In genomic region chr16:87341043-87341572, GRCm38 (mm10) we compare ENCODE assay signal across 23 mouse cellular contexts.
"Had no signal": no experiment of that assay in that cellular context is flagged by ENCODE, and none has a peak within 500 bp of the region (broad histone marks: within the 10 kb centered on the region; RNA-seq: fewer than 3 reads in every experiment).

No protein-coding gene starts in this region.

- H3K36me3 ChIP-seq: midbrain, embryonic 12.5 days; midbrain, embryonic 15.5 days; neural tube, embryonic 12.5 days; neural tube, embryonic 15.5 days; stomach, embryonic 15.5 days had no signal

- H3K9me3 ChIP-seq: midbrain, embryonic 12.5 days; midbrain, embryonic 15.5 days; neural tube, embryonic 12.5 days; neural tube, embryonic 15.5 days; stomach, embryonic 15.5 days had no signal

- H3K27ac ChIP-seq: layer of hippocampus, adult 2 months; liver, embryonic 14.5 days; macrophage; midbrain, embryonic 12.5 days; midbrain, embryonic 15.5 days; neural tube, embryonic 12.5 days; neural tube, embryonic 15.5 days; stomach, embryonic 15.5 days had no signal

- H3K9ac ChIP-seq: liver, embryonic 14.5 days; liver, postnatal 0 days; lung, embryonic 14.5 days; midbrain, embryonic 12.5 days; midbrain, embryonic 15.5 days; neural tube, embryonic 12.5 days; neural tube, embryonic 15.5 days; stomach, embryonic 15.5 days had no signal

- H3K27me3 ChIP-seq: midbrain, embryonic 12.5 days; midbrain, embryonic 15.5 days; neural tube, embryonic 12.5 days; neural tube, embryonic 15.5 days; stomach, embryonic 15.5 days had no signal

- H3K4me1 ChIP-seq: midbrain, embryonic 12.5 days; midbrain, embryonic 15.5 days; neural tube, embryonic 12.5 days; neural tube, embryonic 15.5 days; stomach, embryonic 15.5 days had no signal

- H3K4me3 ChIP-seq: layer of hippocampus, adult 2 months; midbrain, embryonic 12.5 days; midbrain, embryonic 15.5 days; neural tube, embryonic 12.5 days; neural tube, embryonic 15.5 days; stomach, embryonic 15.5 days had no signal

- DNase-seq: kidney, adult 18-20 months; kidney, adult 9 months; kidney, postnatal 14 days; kidney, postnatal 4 days; layer of hippocampus, adult 9-11 months; liver, postnatal 0 days; lung, embryonic 14.5 days; right cerebral cortex, adult 18-20 months; right cerebral cortex, postnatal 14 days; right cerebral cortex, postnatal 4 days; thymus, adult 2 months; thymus, postnatal 14 days; thymus, postnatal 4 days had no signal

- H3K4me2 ChIP-seq: liver, embryonic 11.5 days; lung, embryonic 14.5 days; midbrain, embryonic 12.5 days; midbrain, embryonic 15.5 days; neural tube, embryonic 12.5 days; neural tube, embryonic 15.5 days; stomach, embryonic 15.5 days had no signal

- ATAC-seq: liver, postnatal 0 days; lung, postnatal 0 days; midbrain, embryonic 15.5 days had no signal
